Mouse (Mus musculus): Measurements from ENCODE around the gene Bcor. TPM values are rescaled to one million over a fixed set of nuclear protein-coding genes. Genes with fewer than 3 reads are reported as not detected.

Gene Bcor
- 4.2 and 4.8 TPM in 2 replicates for polyA plus RNA-seq (2015; fragmentation: Nextera tagmentation; extraction: Ambion mirVana)

DNA sequence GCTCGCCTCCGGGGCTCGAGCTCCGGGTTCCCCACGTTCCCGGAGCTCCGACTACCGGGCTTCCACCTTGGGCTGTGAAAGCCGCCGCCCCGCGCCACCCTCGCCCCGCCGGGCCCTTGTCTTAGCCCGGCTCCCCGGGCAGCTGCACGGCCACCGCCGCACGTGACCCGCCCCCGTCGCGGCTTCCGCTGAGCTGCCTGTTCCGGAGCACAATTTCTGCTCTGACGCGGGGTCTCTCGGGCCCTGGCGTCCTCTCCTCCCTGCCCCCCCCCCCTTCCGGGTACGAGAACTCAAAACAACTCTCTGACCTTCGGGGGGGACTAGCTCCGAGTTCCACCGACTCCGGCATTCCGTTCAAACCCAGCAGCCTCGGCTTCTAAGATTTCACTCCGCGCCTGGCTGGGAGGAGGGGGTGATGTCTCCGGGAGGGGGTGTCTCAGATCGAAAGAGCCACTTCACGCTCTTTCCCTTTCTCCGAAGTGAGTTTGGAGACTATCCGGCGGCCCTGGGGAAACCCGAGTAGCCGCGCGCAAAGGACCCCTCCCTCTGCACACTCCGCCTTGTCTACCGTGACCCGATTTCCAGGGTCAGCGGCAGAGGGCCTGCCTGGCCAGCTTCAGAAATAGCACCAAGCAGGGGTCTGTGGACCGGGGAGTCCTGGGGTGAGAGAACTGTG is at the start of gene Bcor:
Gene Bcor (minus strand): TSS at position 375 of the 676 bp plus-strand sequence.
- 8% methylated on average over 55 of the region's 56 CpGs for WGBS
- peak; percentile 29; the same call in 1 of the 2 replicates for ATAC-seq
- peak within 1 kb of the TSS; percentile 40; the same call in 1 of the 2 replicates for H3K9ac ChIP-seq (ENCODE audit: low read depth, low read length)
- H3K4me2 ChIP-seq (replicated peaks; ENCODE audit: low read depth), result peak within 1 kb of the TSS; percentile 67
- no peaks in the 10 kb centered on the region for H3K36me3 ChIP-seq (ENCODE audit: control insufficient read depth, insufficient read depth)
- peak within 1 kb of the TSS; percentile 39 for H3K4me3 ChIP-seq (ENCODE audit: low read depth, low read length)
- H3K9me3 ChIP-seq (ENCODE audit: control insufficient read depth), result no peaks in the 10 kb centered on the region
- TF ChIP-seq CTCF (IDR thresholded peaks at IDR 0.05; ENCODE audit: low read depth), result 0 out of 2 replicates have a peak, but pooled peaks have one; percentile 5
- H3K27ac ChIP-seq (ENCODE audit: low read depth, low read length), result peak within 1 kb of the TSS; percentile 57
- peaks cover 21% of the 10 kb centered on the region; the same call in 1 of the 2 replicates for H3K27me3 ChIP-seq (replicated peaks; ENCODE audit: control insufficient read depth, insufficient read depth, low read length)
- H3K4me1 ChIP-seq (replicated peaks; ENCODE audit: control insufficient read depth, insufficient read depth, low read length), result no peaks in the 10 kb centered on the region

DNA sequence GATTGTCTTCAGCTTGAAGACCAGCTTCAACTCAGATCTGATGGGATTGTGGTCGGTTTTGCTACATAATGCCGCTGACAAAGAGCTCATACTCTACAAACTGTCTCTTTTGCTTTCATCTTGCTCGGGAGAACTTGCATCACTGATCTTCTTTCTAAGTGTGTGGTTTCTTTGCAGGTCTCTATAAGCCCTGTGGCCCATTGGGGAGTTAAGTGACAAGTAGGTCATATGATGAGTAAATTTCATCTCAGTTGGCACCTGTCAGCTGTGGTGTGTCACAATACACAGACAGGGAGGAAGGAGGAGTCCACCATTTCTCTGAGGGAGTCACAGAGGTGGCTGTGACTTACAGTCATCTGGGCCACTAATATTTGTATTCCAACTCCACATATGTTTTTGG is 42.8 kb upstream of the Bcor start:
- H3K36me3 ChIP-seq (ENCODE audit: control insufficient read depth, insufficient read depth), result no peaks in the 10 kb centered on the region
- H3K4me1 ChIP-seq (replicated peaks; ENCODE audit: control insufficient read depth, insufficient read depth, low read length), result no peaks in the 10 kb centered on the region
- no peak overlapping the region for H3K4me3 ChIP-seq (ENCODE audit: low read depth, low read length)
- no peak overlapping the region for H3K4me2 ChIP-seq (replicated peaks; ENCODE audit: low read depth)
- no peak for ATAC-seq
- H3K9me3 ChIP-seq (ENCODE audit: control insufficient read depth), result no peaks in the 10 kb centered on the region
- TF ChIP-seq CTCF (IDR thresholded peaks at IDR 0.05; ENCODE audit: low read depth), result no peak
- H3K9ac ChIP-seq (ENCODE audit: low read depth, low read length), result no peak overlapping the region
- H3K27me3 ChIP-seq (replicated peaks; ENCODE audit: control insufficient read depth, insufficient read depth, low read length), result no peaks in the 10 kb centered on the region
- 81% methylated on average over 3 of the region's 3 CpGs for WGBS
- H3K27ac ChIP-seq (ENCODE audit: low read depth, low read length), result no peak overlapping the region

DNA sequence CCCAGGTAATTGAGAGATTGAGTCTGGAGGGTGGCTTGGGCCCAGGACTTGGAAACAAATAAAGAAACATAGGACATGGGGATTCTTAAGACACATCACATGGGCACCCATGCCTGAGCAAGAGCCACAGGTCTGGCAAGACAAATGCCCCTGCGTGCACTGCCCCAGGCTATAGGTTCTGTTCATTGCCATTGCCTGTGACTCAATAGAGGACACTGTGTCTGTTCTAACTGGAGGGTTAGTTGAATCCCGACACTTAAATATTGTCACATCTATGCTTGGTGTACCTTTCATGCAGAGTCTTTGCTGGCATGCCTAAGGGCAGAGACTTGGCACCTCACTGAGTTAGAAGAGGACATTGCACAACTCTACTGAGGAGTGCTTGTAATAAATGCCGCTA is 41.0 kb upstream of the Bcor start:
- H3K4me2 ChIP-seq (replicated peaks; ENCODE audit: low read depth), result no peak overlapping the region
- H3K4me1 ChIP-seq (replicated peaks; ENCODE audit: control insufficient read depth, insufficient read depth, low read length), result no peaks in the 10 kb centered on the region
- 94% methylated on average over 3 of the region's 3 CpGs for WGBS
- H3K27ac ChIP-seq (ENCODE audit: low read depth, low read length), result no peak overlapping the region
- H3K36me3 ChIP-seq (ENCODE audit: control insufficient read depth, insufficient read depth), result no peaks in the 10 kb centered on the region
- H3K9ac ChIP-seq (ENCODE audit: low read depth, low read length), result no peak overlapping the region
- no peak for ATAC-seq
- no peak for TF ChIP-seq CTCF (IDR thresholded peaks at IDR 0.05; ENCODE audit: low read depth)
- no peak overlapping the region for H3K4me3 ChIP-seq (ENCODE audit: low read depth, low read length)
- no peaks in the 10 kb centered on the region for H3K27me3 ChIP-seq (replicated peaks; ENCODE audit: control insufficient read depth, insufficient read depth, low read length)
- H3K9me3 ChIP-seq (ENCODE audit: control insufficient read depth), result no peaks in the 10 kb centered on the region

DNA sequence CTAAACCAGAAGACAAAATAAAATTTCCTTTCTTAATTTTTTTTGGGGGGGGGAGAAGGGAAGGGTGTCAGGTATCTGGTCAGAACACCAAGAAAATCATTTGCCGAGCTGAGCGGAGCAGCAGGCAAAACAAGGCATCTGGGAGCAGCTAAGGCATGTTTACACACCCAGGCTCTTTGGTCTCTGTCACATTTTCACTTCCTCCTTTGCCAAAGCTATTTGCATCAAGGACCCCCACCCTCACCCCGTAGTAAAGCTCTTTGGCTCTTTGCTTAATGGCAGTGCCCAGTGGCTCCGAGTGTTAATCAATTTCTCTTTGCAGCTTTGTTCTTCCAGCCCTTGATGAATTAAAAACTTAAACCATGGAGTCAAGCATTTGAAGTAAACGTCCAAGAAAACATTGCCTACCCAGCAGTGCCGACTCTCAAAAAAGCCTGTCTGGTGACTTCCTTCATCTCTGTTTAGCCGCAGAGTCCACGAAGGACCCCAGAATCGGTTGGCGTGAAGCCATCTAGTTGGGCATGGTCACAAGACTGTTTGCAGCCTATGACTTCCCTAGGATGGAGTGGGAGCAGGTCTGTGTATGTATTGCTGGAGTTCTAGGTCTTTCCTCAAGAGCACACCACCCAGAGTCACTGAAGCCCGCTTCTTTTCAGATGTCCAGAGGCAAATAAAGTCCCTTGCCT is 35.2 kb upstream of the Bcor start:
- H3K9me3 ChIP-seq (ENCODE audit: control insufficient read depth), result no peaks in the 10 kb centered on the region
- H3K4me2 ChIP-seq (replicated peaks; ENCODE audit: low read depth), result no peak overlapping the region
- H3K4me1 ChIP-seq (replicated peaks; ENCODE audit: control insufficient read depth, insufficient read depth, low read length), result no peaks in the 10 kb centered on the region
- WGBS, result 56% methylated on average over 11 of the region's 11 CpGs
- H3K9ac ChIP-seq (ENCODE audit: low read depth, low read length), result no peak overlapping the region
- no peak overlapping the region for H3K4me3 ChIP-seq (ENCODE audit: low read depth, low read length)
- no peaks in the 10 kb centered on the region for H3K27me3 ChIP-seq (replicated peaks; ENCODE audit: control insufficient read depth, insufficient read depth, low read length)
- ATAC-seq, result no peak
- no peak for TF ChIP-seq CTCF (IDR thresholded peaks at IDR 0.05; ENCODE audit: low read depth)
- H3K36me3 ChIP-seq (ENCODE audit: control insufficient read depth, insufficient read depth), result no peaks in the 10 kb centered on the region
- no peak overlapping the region for H3K27ac ChIP-seq (ENCODE audit: low read depth, low read length)

DNA sequence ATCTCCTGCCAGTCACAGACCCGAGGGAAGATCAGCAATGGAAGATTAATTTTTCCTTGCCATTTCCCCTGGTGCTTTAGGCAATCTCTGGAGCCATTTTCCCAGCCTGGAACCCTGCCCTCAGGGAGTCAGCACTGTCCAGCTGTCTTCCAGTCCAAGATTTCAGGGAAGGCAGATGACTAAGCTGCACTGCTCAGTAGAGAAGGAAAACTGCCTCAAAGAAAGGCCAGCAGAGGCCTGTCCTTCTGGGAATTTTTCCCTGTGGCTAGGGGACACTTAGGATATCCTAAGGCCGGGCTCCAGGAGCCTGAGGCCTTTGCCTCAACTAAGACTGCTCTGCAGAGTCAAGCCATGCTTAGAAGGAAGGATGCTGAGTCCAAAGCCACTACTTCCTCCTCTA is 32.2 kb upstream of the Bcor start:
- H3K4me3 ChIP-seq (ENCODE audit: low read depth, low read length), result no peak overlapping the region
- H3K9ac ChIP-seq (ENCODE audit: low read depth, low read length), result no peak overlapping the region
- no peak for TF ChIP-seq CTCF (IDR thresholded peaks at IDR 0.05; ENCODE audit: low read depth)
- H3K4me2 ChIP-seq (replicated peaks; ENCODE audit: low read depth), result no peak overlapping the region
- no peak for ATAC-seq
- H3K9me3 ChIP-seq (ENCODE audit: control insufficient read depth), result no peaks in the 10 kb centered on the region
- no peak overlapping the region for H3K27ac ChIP-seq (ENCODE audit: low read depth, low read length)
- no peaks in the 10 kb centered on the region for H3K36me3 ChIP-seq (ENCODE audit: control insufficient read depth, insufficient read depth)
- no peaks in the 10 kb centered on the region for H3K27me3 ChIP-seq (replicated peaks; ENCODE audit: control insufficient read depth, insufficient read depth, low read length)
- 63% methylated on average over 2 of the region's 2 CpGs for WGBS
- H3K4me1 ChIP-seq (replicated peaks; ENCODE audit: control insufficient read depth, insufficient read depth, low read length), result no peaks in the 10 kb centered on the region

- ATAC-seq, result no peak
- Histone ChIP-seq H3K9me3 (ENCODE audit: control insufficient read depth) (no peaks in the 10 kb centered on the region), H3K4me3 (ENCODE audit: low read depth, low read length) (no peak overlapping the region), H3K4me2 (replicated peaks; ENCODE audit: low read depth) (no peak overlapping the region), H3K36me3 (ENCODE audit: control insufficient read depth, insufficient read depth) (no peaks in the 10 kb centered on the region), H3K27ac (ENCODE audit: low read depth, low read length) (no peak overlapping the region), H3K9ac (ENCODE audit: low read depth, low read length) (no peak overlapping the region), H3K27me3 (replicated peaks; ENCODE audit: control insufficient read depth, insufficient read depth, low read length) (no peaks in the 10 kb centered on the region), H3K4me1 (replicated peaks; ENCODE audit: control insufficient read depth, insufficient read depth, low read length) (no peaks in the 10 kb centered on the region)
- 76% methylated on average over 4 of the region's 4 CpGs for WGBS
- no peak for TF ChIP-seq CTCF (IDR thresholded peaks at IDR 0.05; ENCODE audit: low read depth)
Observed at GRCm38 (mm10) chrX:12189511-12189910, 29.4 kb upstream of the Bcor start.

Data from intestine, postnatal 0 days (tissue).